Mouse (Mus musculus) cerebellum, adult 11 months (tissue): ENCODE measurements at regions not wholly inside any gene's neighbourhood (a gene's known extent, or its start where the extent isn't known, plus 50 kb on each side); places are given as distances from the start of the nearest gene placed in this dataset.

ENCODE experiments used
- DNase-seq: peaks from one replicate; pipeline ENCODE4 v3.0.0; 2022

GRCm38 (mm10) chr7:67429008-67429873, 56.6 kb upstream of the Mef2a start:
- no peak for DNase-seq

- no peak for DNase-seq
Measured at GRCm38 (mm10) chr7:67428388-67428787, 55.7 kb upstream of the Mef2a start.

DNA sequence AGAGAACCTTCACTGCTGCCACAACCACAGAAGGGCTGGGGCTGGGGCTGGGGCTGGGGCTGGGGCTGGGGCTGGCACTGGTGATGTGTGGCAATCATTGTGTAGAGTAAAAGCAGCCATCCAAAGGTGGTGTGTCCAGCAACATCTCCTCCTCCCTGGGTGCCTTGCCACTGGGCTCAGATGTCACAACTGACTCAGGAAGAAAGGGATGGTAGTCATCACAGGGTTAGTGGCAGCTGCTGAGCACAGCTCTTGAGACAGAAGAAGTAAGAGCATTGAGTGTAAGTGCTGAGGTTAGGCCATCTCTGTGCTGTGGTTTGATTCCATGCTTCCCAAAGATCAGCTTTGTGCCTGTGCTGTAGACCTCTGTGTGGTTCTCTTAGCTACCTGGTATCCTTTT, 53.4 kb upstream of the Mef2a start:
- no peak for DNase-seq

- DNase-seq, result no peak
Measured at GRCm38 (mm10) chr7:67425581-67425980, 52.9 kb upstream of the Mef2a start.

- no peak for DNase-seq
Measured at GRCm38 (mm10) chr7:67424810-67425485, 52.3 kb upstream of the Mef2a start.
